Mouse (Mus musculus) cerebellum, postnatal 4 days (tissue): ENCODE results near the gene Macc1.

ENCODE experiments used
- DNase-seq, 2 experiments: peaks; one replicate each; pipeline ENCODE4 v3.0.0; 2022; ENCODE audit warnings: low spot score in 2 of 2, mixed read lengths in 1 of 2

The Macc1 gene

DNA sequence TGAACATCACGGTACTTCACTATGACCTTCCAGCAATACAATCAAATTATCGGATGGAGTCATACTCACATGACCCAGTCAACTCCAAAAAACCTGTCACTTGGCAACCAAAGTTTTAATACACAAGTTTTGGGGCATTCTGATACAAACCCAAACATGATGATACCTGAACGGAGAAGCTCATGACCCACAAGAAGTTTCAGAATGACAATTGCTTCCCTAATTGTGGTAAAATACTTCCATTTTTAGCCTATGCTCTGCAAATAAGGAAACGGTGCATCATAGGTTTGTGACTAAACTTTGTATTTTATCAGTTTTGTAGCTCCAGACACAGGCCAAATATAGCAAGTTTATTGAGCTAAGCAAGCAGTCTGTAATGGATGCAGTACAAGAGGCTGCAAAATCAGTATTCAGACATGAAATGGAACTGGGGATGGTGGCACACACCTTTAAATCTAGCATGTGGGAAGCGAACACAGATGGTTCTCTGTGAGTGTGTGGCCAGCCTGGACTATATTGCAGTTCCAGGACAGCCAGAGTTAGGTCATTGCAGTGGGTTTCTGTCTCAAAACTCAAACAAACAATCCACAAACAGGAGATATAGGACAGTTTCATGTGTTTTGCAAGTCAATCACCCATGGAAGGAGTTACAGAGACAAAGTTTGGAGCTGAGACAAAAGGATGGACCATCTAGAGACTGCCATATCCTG, 170.0 kb downstream of the Macc1 start:
- DNase-seq: no peak

DNA sequence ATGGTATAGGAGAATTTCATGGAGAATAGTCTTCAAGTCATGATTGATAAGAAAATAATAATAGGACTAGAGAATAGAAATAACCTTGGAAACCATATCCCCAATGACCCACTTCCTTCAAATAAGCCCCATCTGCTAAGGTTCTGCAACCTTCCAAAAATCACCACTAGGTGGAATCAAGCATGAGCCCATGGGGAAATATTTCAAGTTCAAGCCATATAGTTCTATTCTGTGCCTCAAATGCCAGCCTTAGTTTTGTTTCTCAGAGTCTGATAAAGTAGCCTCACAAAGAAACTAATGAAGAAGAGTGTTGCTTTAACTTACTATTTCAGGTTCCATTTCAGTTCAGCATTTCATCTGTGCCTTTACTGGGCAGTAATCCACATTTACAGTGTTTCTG, 197.1 kb downstream of the Macc1 start:
- DNase-seq: no peak
